ENCODE assay signal across 9 mouse cellular contexts in the genomic region with DNA sequence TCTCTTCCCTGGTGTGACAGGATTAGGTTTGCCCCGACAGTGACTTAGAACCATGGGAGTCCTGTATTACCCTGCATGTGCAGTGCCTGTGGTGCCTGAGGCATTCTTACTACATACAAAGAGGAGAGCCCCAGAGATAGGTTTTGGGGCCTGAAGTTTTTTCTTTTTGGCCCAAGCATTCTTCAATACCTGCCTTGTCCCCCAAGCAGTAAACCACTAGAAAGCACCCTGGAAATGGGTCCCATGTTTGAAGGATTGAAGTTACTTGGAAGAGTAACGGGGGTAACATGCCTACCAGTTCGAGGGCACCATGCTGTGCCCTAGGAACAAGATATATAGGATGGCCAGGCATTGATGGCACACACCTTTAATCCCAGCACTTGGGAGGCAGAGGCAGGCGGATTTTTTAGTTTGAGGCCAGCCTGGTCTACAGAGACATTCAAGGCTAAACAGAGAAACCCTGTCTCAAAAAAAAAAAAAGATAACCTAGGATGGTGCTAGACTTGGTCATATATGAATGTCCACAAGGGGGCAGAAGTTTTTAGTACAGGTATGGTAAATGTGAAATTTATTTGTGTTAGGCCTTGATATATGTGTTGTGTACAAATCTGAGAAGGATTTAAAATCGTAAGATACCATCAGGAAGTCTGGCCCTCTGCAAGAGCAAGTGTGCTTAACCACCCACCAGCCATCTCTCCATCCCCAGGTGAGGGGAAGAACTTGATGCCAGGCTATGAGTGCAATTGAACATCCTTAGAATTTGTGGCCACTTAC. TPM values are rescaled to one million over a fixed set of nuclear protein-coding genes. Genes with fewer than 3 reads are reported as not detected.
DNase-seq lines count a peak whose midpoint lies in the region; ATAC-seq lines count a peak whose summit lies in the region.
"Had no signal": no experiment of that assay in that cellular context is flagged by ENCODE, and none has a peak within 500 bp of the region (broad histone marks: within the 10 kb centered on the region; RNA-seq: fewer than 3 reads in every experiment).

No protein-coding gene starts in this region.

- H3K9me3 ChIP-seq in liver, embryonic 15.5 days (replicated peaks) = no peaks in the 10 kb centered on the region
- no peaks in the 10 kb centered on the region for H3K9me3 ChIP-seq in hindbrain, embryonic 13.5 days

- H3K9ac ChIP-seq in liver, embryonic 15.5 days = no peak overlapping the region
- no peak overlapping the region for H3K9ac ChIP-seq in hindbrain, embryonic 13.5 days

- ATAC-seq in CD4-positive, CD25-positive, alpha-beta regulatory T cell, adult 4 months = peak; percentile 29
- no peak for ATAC-seq in liver, embryonic 15.5 days (ENCODE audit: insufficient read depth)
- no peak for ATAC-seq in hindbrain, embryonic 13.5 days (ENCODE audit: low FRiP score)

- H3K36me3 ChIP-seq in liver, embryonic 15.5 days (replicated peaks) = peaks cover 28% of the 10 kb centered on the region
- peaks cover 24% of the 10 kb centered on the region for H3K36me3 ChIP-seq in hindbrain, embryonic 13.5 days

- DNase-seq in kidney, adult 9 months = peak; percentile 56
- DNase-seq in kidney, postnatal 4 days = no peak
- DNase-seq in adipocyte (ENCODE audit: low spot score) = peak; percentile 66
- DNase-seq in right cerebral cortex, adult 18-20 months = no peak
- DNase-seq in adrenal gland, postnatal 25 days = no peak
- DNase-seq: kidney, adult 8-10 months had no signal

- H3K4me2 ChIP-seq in liver, embryonic 15.5 days = no peak overlapping the region
- no peak overlapping the region for H3K4me2 ChIP-seq in hindbrain, embryonic 13.5 days

- 0 out of 2 replicates have a peak overlapping the region, but pooled peaks have one; percentile 26 for H3K27ac ChIP-seq in liver, embryonic 15.5 days (replicated peaks)
- H3K27ac ChIP-seq in hindbrain, embryonic 13.5 days = no peak overlapping the region

- 47% methylated on average over 5 of the region's 5 CpGs for WGBS in liver, embryonic 15.5 days (ENCODE audit: insufficient replicate concordance)
- 71% methylated on average over 5 of the region's 5 CpGs for WGBS in hindbrain, embryonic 13.5 days

- peaks cover 24% of the 10 kb centered on the region for H3K4me1 ChIP-seq in liver, embryonic 15.5 days (replicated peaks)
- H3K4me1 ChIP-seq in hindbrain, embryonic 13.5 days (replicated peaks) = peaks cover 22% of the 10 kb centered on the region

- no peak overlapping the region for H3K4me3 ChIP-seq in liver, embryonic 15.5 days (replicated peaks)
- H3K4me3 ChIP-seq in hindbrain, embryonic 13.5 days = no peak overlapping the region

- H3K27me3 ChIP-seq in liver, embryonic 15.5 days = no peaks in the 10 kb centered on the region
- H3K27me3 ChIP-seq in hindbrain, embryonic 13.5 days = no peaks in the 10 kb centered on the region

RNA-seq across cellular contexts. Expression of a gene that starts 3.6 kb away (rescaled TPM):
- 1,000 to 10,000 TPM; 2,671 to 2,712 TPM for polyA plus RNA-seq in CD4-positive, CD25-positive, alpha-beta regulatory T cell, adult 4 months (2017; shearing (Covaris generic))
- polyA plus RNA-seq in liver, embryonic 15.5 days (2015; fragmentation: Nextera tagmentation; extraction: Ambion mirVana) = 785 TPM in 2 replicates
- total RNA-seq in adrenal gland, postnatal 25 days (2021) = 560 and 633 TPM in 2 replicates
- polyA plus RNA-seq in hindbrain, embryonic 13.5 days (2015; fragmentation: Nextera tagmentation; extraction: Ambion mirVana) = 766 and 789 TPM in 2 replicates

RNA-seq across cellular contexts. Expression of a gene that starts 11.4 kb away (rescaled TPM):
- polyA plus RNA-seq in CD4-positive, CD25-positive, alpha-beta regulatory T cell, adult 4 months (2017; shearing (Covaris generic)) = 1 to 10 TPM; 1.0 to 2.7 TPM
- polyA plus RNA-seq in liver, embryonic 15.5 days (2015; fragmentation: Nextera tagmentation; extraction: Ambion mirVana) = 0.30 and 0.45 TPM in 2 replicates
- total RNA-seq in adrenal gland, postnatal 25 days (2021) = 4.6 and 6.4 TPM in 2 replicates
- polyA plus RNA-seq in hindbrain, embryonic 13.5 days (2015; fragmentation: Nextera tagmentation; extraction: Ambion mirVana) = 0.53 and 0.87 TPM in 2 replicates

RNA-seq across cellular contexts. Expression of a gene that starts 43.0 kb away (rescaled TPM):
- 10 to 100 TPM; 24.4 to 29.0 TPM for polyA plus RNA-seq in CD4-positive, CD25-positive, alpha-beta regulatory T cell, adult 4 months (2017; shearing (Covaris generic))
- 20.8 and 21.2 TPM in 2 replicates for polyA plus RNA-seq in liver, embryonic 15.5 days (2015; fragmentation: Nextera tagmentation; extraction: Ambion mirVana)
- 91.5 and 97.5 TPM in 2 replicates for total RNA-seq in adrenal gland, postnatal 25 days (2021)
- 45.9 and 48.7 TPM in 2 replicates for polyA plus RNA-seq in hindbrain, embryonic 13.5 days (2015; fragmentation: Nextera tagmentation; extraction: Ambion mirVana)

RNA-seq across cellular contexts. Expression of a gene that starts 52.4 kb away (rescaled TPM):
- under 1 TPM in 1 of 2 experiments, not detected in 1; 0.42 TPM for polyA plus RNA-seq in CD4-positive, CD25-positive, alpha-beta regulatory T cell, adult 4 months (2017; shearing (Covaris generic))
- 0.76 and 0.96 TPM in 2 replicates for polyA plus RNA-seq in liver, embryonic 15.5 days (2015; fragmentation: Nextera tagmentation; extraction: Ambion mirVana)
- total RNA-seq in adrenal gland, postnatal 25 days (2021) = 5.3 and 5.5 TPM in 2 replicates
- polyA plus RNA-seq in hindbrain, embryonic 13.5 days (2015; fragmentation: Nextera tagmentation; extraction: Ambion mirVana) = 1.5 and 2.2 TPM in 2 replicates

Comparison
In these comparisons a context has a peak if more than half of its experiments do, and no peak if none do; other contexts are left out.
1. DNase-seq: peak in kidney, adult 9 months (single experiment) and adipocyte (single experiment); none in kidney, postnatal 4 days (0 of 2), right cerebral cortex, adult 18-20 months (single experiment) and adrenal gland, postnatal 25 days (single experiment).